Comparison of ENCODE assay signal across 24 mouse cellular contexts in genomic region chr19:34353291-34353805, GRCm38 (mm10).
DNase-seq lines count a peak whose midpoint lies in the region; ATAC-seq and TF ChIP-seq lines count a peak whose summit lies in the region.
"Had no signal": no experiment of that assay in that cellular context is flagged by ENCODE, and none has a peak within 500 bp of the region (broad histone marks: within the 10 kb centered on the region; RNA-seq: fewer than 3 reads in every experiment).

No protein-coding gene starts in this region.

- H3K9ac ChIP-seq in lung, embryonic 14.5 days: no peak overlapping the region
- H3K9ac ChIP-seq: embryonic facial prominence, embryonic 12.5 days; forebrain, postnatal 0 days; hindbrain, embryonic 15.5 days; intestine, embryonic 15.5 days; liver, embryonic 15.5 days; midbrain, embryonic 13.5 days; neural tube, embryonic 13.5 days had no signal

- H3K27ac ChIP-seq in kidney, adult 2 months (ENCODE audit: insufficient read depth, low read depth, low read length): peak overlapping the region; percentile 45; the same call in 1 of the 2 replicates
- H3K27ac ChIP-seq in lung, embryonic 14.5 days (ENCODE audit: low read depth): no peak overlapping the region
- H3K27ac ChIP-seq: embryonic facial prominence, embryonic 12.5 days; hindbrain, embryonic 15.5 days; intestine, embryonic 15.5 days; layer of hippocampus, adult 2 months; liver, embryonic 15.5 days; midbrain, embryonic 13.5 days; neural tube, embryonic 13.5 days had no signal

- H3ac ChIP-seq in myocyte (ENCODE audit: control insufficient read depth, insufficient read length): no peak overlapping the region

- no peaks in the 10 kb centered on the region for H3K27me3 ChIP-seq in kidney, adult 2 months (replicated peaks; ENCODE audit: control insufficient read depth, insufficient read depth, low read length)
- H3K27me3 ChIP-seq in lung, embryonic 14.5 days (ENCODE audit: insufficient read depth, low read length): no peaks in the 10 kb centered on the region
- H3K27me3 ChIP-seq in myocyte (ENCODE audit: control insufficient read depth, insufficient read depth, insufficient read length): no peaks in the 10 kb centered on the region
- H3K27me3 ChIP-seq: embryonic facial prominence, embryonic 12.5 days; hindbrain, embryonic 15.5 days; intestine, embryonic 15.5 days; liver, embryonic 15.5 days; midbrain, embryonic 13.5 days; neural tube, embryonic 13.5 days had no signal

- ATAC-seq in lung, embryonic 14.5 days (ENCODE audit: insufficient read depth): no peak
- ATAC-seq in granulocyte monocyte progenitor cell, adult 5-6 weeks (replicated peaks; ENCODE audit: poor library complexity, severe bottlenecking): no peak
- ATAC-seq: forebrain, postnatal 0 days; intestine, embryonic 15.5 days; midbrain, embryonic 13.5 days; Patski had no signal

- H3K4me3 ChIP-seq in kidney, adult 2 months (ENCODE audit: insufficient read depth, low read depth, low read length): no peak overlapping the region
- no peak overlapping the region for H3K4me3 ChIP-seq in lung, embryonic 14.5 days (ENCODE audit: low read depth, low read length)
- H3K4me3 ChIP-seq in myocyte: no peak overlapping the region
- H3K4me3 ChIP-seq: embryonic facial prominence, embryonic 12.5 days; erythroblast, embryonic 14.5 days; hindbrain, embryonic 15.5 days; intestine, embryonic 15.5 days; layer of hippocampus, adult 2 months; liver, embryonic 15.5 days; midbrain, embryonic 13.5 days; neural tube, embryonic 13.5 days had no signal

- TF ChIP-seq CTCF in kidney, adult 2 months (conservative IDR thresholded peaks at IDR 0.05; ENCODE audit: insufficient read depth, insufficient read length, low read depth, low read length): no peak
- no peak for TF ChIP-seq CTCF in lung, embryonic 14.5 days (IDR thresholded peaks at IDR 0.05; ENCODE audit: low read depth)

- H3K4me1 ChIP-seq in kidney, adult 2 months (ENCODE audit: control insufficient read depth, insufficient read depth, low read length): no peaks in the 10 kb centered on the region
- no peaks in the 10 kb centered on the region for H3K4me1 ChIP-seq in lung, embryonic 14.5 days (ENCODE audit: insufficient read depth)
- H3K4me1 ChIP-seq: embryonic facial prominence, embryonic 12.5 days; hindbrain, embryonic 15.5 days; intestine, embryonic 15.5 days; liver, embryonic 15.5 days; midbrain, embryonic 13.5 days; neural tube, embryonic 13.5 days had no signal

- 31% methylated on average over 3 of the region's 3 CpGs for WGBS in kidney, adult 2 months
- WGBS in lung, embryonic 14.5 days: 7% methylated on average over 3 of the region's 3 CpGs

- H3K79me2 ChIP-seq in myocyte (ENCODE audit: control insufficient read depth, insufficient read depth): no peaks in the 10 kb centered on the region

- no peak for TF ChIP-seq POLR2A in kidney, adult 2 months (IDR thresholded peaks at IDR 0.05; ENCODE audit: low read depth, low read length)
- no peak for TF ChIP-seq POLR2A in myocyte (IDR thresholded peaks at IDR 0.05; ENCODE audit: insufficient read length, low read depth)

- no peaks in the 10 kb centered on the region for H3K36me3 ChIP-seq in kidney, adult 2 months (ENCODE audit: control insufficient read depth, insufficient read depth, low read length)
- H3K36me3 ChIP-seq in lung, embryonic 14.5 days (ENCODE audit: insufficient read depth): no peaks in the 10 kb centered on the region
- H3K36me3 ChIP-seq in myocyte (ENCODE audit: control insufficient read depth, insufficient read depth): no peaks in the 10 kb centered on the region
- H3K36me3 ChIP-seq: embryonic facial prominence, embryonic 12.5 days; hindbrain, embryonic 15.5 days; intestine, embryonic 15.5 days; liver, embryonic 15.5 days; midbrain, embryonic 13.5 days; neural tube, embryonic 13.5 days had no signal

- DNase-seq in adrenal gland, adult (ENCODE audit: inconsistent age in 2 of 2, low spot score in 1 of 2): peak; percentile 20 to 84
- DNase-seq in adrenal gland, postnatal 10 days: no peak
- peak; percentile 48 for DNase-seq in kidney, adult 2 months
- DNase-seq in kidney, adult 11 months: no peak
- DNase-seq in lung, embryonic 14.5 days: peak; percentile 39
- no peak for DNase-seq in heart, postnatal 25 days (ENCODE audit: low spot score)
- DNase-seq: cerebellum, adult 9-11 months; forebrain, postnatal 0 days; heart, adult 18-20 months; heart, postnatal 4 days; layer of hippocampus, postnatal 36 days; right cerebral cortex, adult 18-20 months; spleen, adult 18-20 months had no signal

- intact Hi-C loops in heart, postnatal 25 days (cut with DNase I): no loop called here

- no peak overlapping the region for H3K4me2 ChIP-seq in lung, embryonic 14.5 days
- peak overlapping the region; percentile 8 for H3K4me2 ChIP-seq in myocyte (ENCODE audit: low read depth)
- H3K4me2 ChIP-seq: embryonic facial prominence, embryonic 12.5 days; hindbrain, embryonic 15.5 days; intestine, embryonic 15.5 days; liver, embryonic 15.5 days; midbrain, embryonic 13.5 days; neural tube, embryonic 13.5 days had no signal

- no peaks in the 10 kb centered on the region for H3K9me3 ChIP-seq in lung, embryonic 14.5 days (ENCODE audit: low read depth, low read length)
- H3K9me3 ChIP-seq: embryonic facial prominence, embryonic 12.5 days; hindbrain, embryonic 15.5 days; intestine, embryonic 15.5 days; liver, embryonic 15.5 days; midbrain, embryonic 13.5 days; neural tube, embryonic 13.5 days had no signal

TF ChIP-seq in myocyte, 11 proteins besides CTCF, POLR2A, EP300 and RAD21:
- no peak for TF ChIP-seq SRF (IDR thresholded peaks at IDR 0.05; ENCODE audit: control insufficient read depth, insufficient read length, low read depth)
- TF ChIP-seq REST (IDR thresholded peaks at IDR 0.05; ENCODE audit: insufficient read depth, insufficient read length): no peak

Comparison
In these comparisons a context has a peak if more than half of its experiments do, and no peak if none do; other contexts are left out.
1. DNase-seq: peak in adrenal gland, adult (2 of 2), kidney, adult 2 months (single experiment) and lung, embryonic 14.5 days (single experiment); none in adrenal gland, postnatal 10 days (single experiment), kidney, adult 11 months (single experiment) and heart, postnatal 25 days (single experiment).